Mouse (Mus musculus): ENCODE data around the gene Olfr572. TPM values are rescaled to one million over a fixed set of nuclear protein-coding genes. Genes with fewer than 3 reads are reported as not detected.

The Olfr572 gene
- polyA plus RNA-seq, 1 experiment = not detected

- DNase-seq (ENCODE audit: low read depth) = no peak
- TF ChIP-seq CTCF (IDR thresholded peaks at IDR 0.05; ENCODE audit: borderline replicate concordance, extremely low read depth, insufficient read depth, insufficient read length) (no peak), POLR2A (IDR thresholded peaks at IDR 0.05; ENCODE audit: borderline replicate concordance, extremely low read depth, insufficient read depth, insufficient read length, poor library complexity, severe bottlenecking) (no peak)
These were observed 26.5 kb downstream of the Olfr572 start for GRCm38 (mm10) chr7:102950732-102951131.

GRCm38 (mm10) chr7:102958137-102958536, 33.9 kb downstream of the Olfr572 start:
- no peak for DNase-seq (ENCODE audit: low read depth)
- TF ChIP-seq CTCF (IDR thresholded peaks at IDR 0.05; ENCODE audit: borderline replicate concordance, extremely low read depth, insufficient read depth, insufficient read length) (no peak), POLR2A (IDR thresholded peaks at IDR 0.05; ENCODE audit: borderline replicate concordance, extremely low read depth, insufficient read depth, insufficient read length, poor library complexity, severe bottlenecking) (no peak)

GRCm38 (mm10) chr7:102958593-102958992, 34.4 kb downstream of the Olfr572 start, which contains the start of gene Olfr575:
Olfr575 (minus strand) TSS chr7:102958775.
- TF ChIP-seq CTCF (IDR thresholded peaks at IDR 0.05; ENCODE audit: borderline replicate concordance, extremely low read depth, insufficient read depth, insufficient read length) = no peak

DNA sequence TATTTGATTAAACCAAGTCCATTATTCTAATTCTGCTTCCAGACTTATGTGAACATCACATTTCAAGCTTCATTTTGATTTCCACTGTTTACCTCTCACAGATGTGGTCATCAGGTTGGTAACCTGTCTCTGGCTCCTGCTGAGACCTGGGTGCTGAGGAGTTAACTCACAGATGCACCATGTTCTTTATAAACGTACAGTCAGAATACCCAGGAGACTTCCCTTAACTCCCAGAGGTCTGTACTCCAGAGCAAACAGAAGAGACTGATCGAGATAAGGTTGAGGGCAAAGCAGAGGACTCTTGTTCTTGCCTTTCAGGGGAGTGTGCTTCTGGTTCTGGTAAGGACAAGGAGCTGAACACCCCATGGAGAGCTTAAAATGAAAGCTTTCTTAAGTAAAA, 38.2 kb downstream of the Olfr572 start, which contains the start of gene Olfr576:
Gene Olfr576, plus strand, starts transcription at position 301 of the 400 bp plus-strand sequence.
- TF ChIP-seq POLR2A (IDR thresholded peaks at IDR 0.05; ENCODE audit: borderline replicate concordance, extremely low read depth, insufficient read depth, insufficient read length, poor library complexity, severe bottlenecking) (no peak), CTCF (IDR thresholded peaks at IDR 0.05; ENCODE audit: borderline replicate concordance, extremely low read depth, insufficient read depth, insufficient read length) (no peak)
- DNase-seq (ENCODE audit: low read depth) = no peak

More at GRCm38 (mm10) chr7:102958593-102958992, 34.4 kb downstream of the Olfr572 start, which contains the start of gene Olfr575:
- no peak for DNase-seq (ENCODE audit: low read depth)

DNA sequence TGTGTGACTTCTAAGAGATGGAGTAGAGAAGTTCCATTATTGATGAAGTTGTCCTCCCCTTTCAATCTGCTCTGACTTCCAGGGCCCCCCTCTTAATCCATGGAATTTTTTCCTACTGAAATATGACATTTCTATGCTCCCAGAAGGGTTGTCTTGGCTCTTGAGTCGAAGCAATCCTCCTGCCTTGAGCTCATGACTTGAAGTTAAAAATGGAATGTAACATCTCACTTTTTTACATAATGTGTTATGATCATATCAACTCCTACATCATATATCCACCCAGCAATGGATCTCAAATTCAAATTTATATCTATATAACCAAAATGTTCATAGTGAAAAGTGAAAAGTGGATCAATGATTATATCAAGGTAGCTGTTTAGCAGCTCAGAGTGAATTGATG, 50.2 kb downstream of the Olfr572 start:
- no peak for DNase-seq (ENCODE audit: low read depth)
- TF ChIP-seq POLR2A (IDR thresholded peaks at IDR 0.05; ENCODE audit: borderline replicate concordance, extremely low read depth, insufficient read depth, insufficient read length, poor library complexity, severe bottlenecking) (no peak), CTCF (IDR thresholded peaks at IDR 0.05; ENCODE audit: borderline replicate concordance, extremely low read depth, insufficient read depth, insufficient read length) (no peak)

- no peak for TF ChIP-seq POLR2A (IDR thresholded peaks at IDR 0.05; ENCODE audit: borderline replicate concordance, extremely low read depth, insufficient read depth, insufficient read length, poor library complexity, severe bottlenecking)
- TF ChIP-seq CTCF (IDR thresholded peaks at IDR 0.05; ENCODE audit: borderline replicate concordance, extremely low read depth, insufficient read depth, insufficient read length) = no peak
- DNase-seq (ENCODE audit: low read depth) = no peak
These were observed 51.6 kb downstream of the Olfr572 start, which contains the start of gene Olfr577 for GRCm38 (mm10) chr7:102975843-102976242. Olfr577 (minus strand) TSS chr7:102975943.

Other genes with a start within 250 kb of the Olfr572 start
- gene Trim68, start 237.1 kb upstream of the Olfr572 start, polyA plus RNA-seq (2012; rRNA removed) = 11.1 and 14.2 TPM in 2 replicates
- gene Olfr557, start 228.5 kb upstream of the Olfr572 start, polyA plus RNA-seq (2012; rRNA removed) = not detected in 2 replicates
- 0.08 and 0.19 TPM in 2 replicates for gene Olfr558, start 222.2 kb upstream of the Olfr572 start, polyA plus RNA-seq (2012; rRNA removed)
- gene Olfr33, start 205.3 kb upstream of the Olfr572 start, polyA plus RNA-seq (2012; rRNA removed) = not detected in 2 replicates
- not detected in 2 replicates for gene Olfr559, start 196.9 kb upstream of the Olfr572 start, polyA plus RNA-seq (2012; rRNA removed)
- not detected in 2 replicates for gene Olfr560, start 165.0 kb upstream of the Olfr572 start, polyA plus RNA-seq (2012; rRNA removed)
- 0.15 and 0.18 TPM in 2 replicates for gene Olfr78, start 164.9 kb upstream of the Olfr572 start, polyA plus RNA-seq (2012; rRNA removed)
- gene Olfr561, start 153.2 kb upstream of the Olfr572 start, polyA plus RNA-seq (2012; rRNA removed) = not detected in 2 replicates
- gene Olfr564, start 120.9 kb upstream of the Olfr572 start, polyA plus RNA-seq (2012; rRNA removed) = not detected in 2 replicates
- not detected in 2 replicates for gene Olfr566, start 65.6 kb upstream of the Olfr572 start, polyA plus RNA-seq (2012; rRNA removed)
- not detected in 2 replicates for gene Olfr568, start 47.3 kb upstream of the Olfr572 start, polyA plus RNA-seq (2012; rRNA removed)
- not detected in 2 replicates for gene Olfr569, start 33.5 kb upstream of the Olfr572 start, polyA plus RNA-seq (2012; rRNA removed)
- not detected in 2 replicates for gene Olfr570, start 29.8 kb upstream of the Olfr572 start, polyA plus RNA-seq (2012; rRNA removed)
- gene Olfr571, start 6.9 kb upstream of the Olfr572 start, polyA plus RNA-seq (2012; rRNA removed) = not detected in 2 replicates
- not detected in 2 replicates for gene Olfr573-ps1, start 18.2 kb downstream of the Olfr572 start, polyA plus RNA-seq (2012; rRNA removed)
- gene Olfr574, start 24.1 kb downstream of the Olfr572 start, polyA plus RNA-seq (2012; rRNA removed) = 0.08 TPM in 1 of 2 replicates, not detected in the other
- gene Olfr575, start 34.4 kb downstream of the Olfr572 start, polyA plus RNA-seq (2012; rRNA removed) = not detected in 2 replicates
- not detected in 2 replicates for gene Olfr576, start 38.3 kb downstream of the Olfr572 start, polyA plus RNA-seq (2012; rRNA removed)
- not detected in 2 replicates for gene Olfr577, start 51.5 kb downstream of the Olfr572 start, polyA plus RNA-seq (2012; rRNA removed)
- not detected in 2 replicates for gene Olfr578, start 64.9 kb downstream of the Olfr572 start, polyA plus RNA-seq (2012; rRNA removed)
- not detected in 2 replicates for gene Olfr582, start 113.6 kb downstream of the Olfr572 start, polyA plus RNA-seq (2012; rRNA removed)
- gene Olfr583, start 126.9 kb downstream of the Olfr572 start, polyA plus RNA-seq (2012; rRNA removed) = not detected in 2 replicates
- gene Olfr584, start 157.5 kb downstream of the Olfr572 start, polyA plus RNA-seq (2012; rRNA removed) = not detected in 2 replicates
- not detected in 2 replicates for gene Olfr585, start 173.3 kb downstream of the Olfr572 start, polyA plus RNA-seq (2012; rRNA removed)
- gene Olfr586, start 201.2 kb downstream of the Olfr572 start, polyA plus RNA-seq (2012; rRNA removed) = not detected in 2 replicates
- not detected in 2 replicates for gene Olfr588-ps1, start 216.5 kb downstream of the Olfr572 start, polyA plus RNA-seq (2012; rRNA removed)
- gene Olfr589, start 231.9 kb downstream of the Olfr572 start, polyA plus RNA-seq (2012; rRNA removed) = not detected in 2 replicates

Data from brain, embryonic 14.5 days (tissue).